Mouse (Mus musculus) monocyte, adult 2 months (primary cell): ENCODE data around the gene Gm2381.
"Not testable (repeated sequence)": the region's sequence is repeated elsewhere in the genome, so short reads cannot be mapped to it uniquely, and the experiment has no call there.

Source experiments
- DNase-seq, 2 experiments: peaks; one replicate each; pipeline ENCODE4 v3.0.0; 2022; ENCODE audit warnings: low spot score in 2 of 2, low read depth in 1 of 2

Gm2381 gene

GRCm38 (mm10) chr7:42866801-42867458, at the start of gene Gm2381:
Gene Gm2381 (minus strand): TSS chr7:42867234.
- not testable (repeated sequence) for DNase-seq

- not testable (repeated sequence) for DNase-seq
Measured at GRCm38 (mm10) chr7:42898067-42898466, 31.0 kb upstream of the Gm2381 start.

DNA sequence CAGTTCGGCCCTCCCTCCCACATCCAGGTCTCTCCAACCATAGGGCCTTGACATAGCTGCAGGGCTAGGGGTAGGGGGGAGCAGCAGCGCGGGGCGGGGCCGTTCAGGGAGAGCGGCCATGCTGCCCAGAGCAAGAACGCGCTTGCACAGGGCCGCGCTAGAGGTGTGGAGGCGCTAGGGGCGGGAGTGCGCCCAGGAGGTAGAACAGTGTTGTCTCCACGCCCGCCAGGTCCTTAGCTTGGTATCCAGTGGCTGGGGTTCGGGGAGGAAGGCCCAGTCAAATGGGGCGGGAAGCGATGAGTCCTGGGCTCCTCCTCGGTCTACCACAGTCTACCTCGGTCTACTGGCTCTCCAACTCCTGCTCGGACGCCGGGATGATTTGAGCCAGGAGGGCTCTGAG, 11.1 kb upstream of the Gm2381 start:
- no peak for DNase-seq

DNA sequence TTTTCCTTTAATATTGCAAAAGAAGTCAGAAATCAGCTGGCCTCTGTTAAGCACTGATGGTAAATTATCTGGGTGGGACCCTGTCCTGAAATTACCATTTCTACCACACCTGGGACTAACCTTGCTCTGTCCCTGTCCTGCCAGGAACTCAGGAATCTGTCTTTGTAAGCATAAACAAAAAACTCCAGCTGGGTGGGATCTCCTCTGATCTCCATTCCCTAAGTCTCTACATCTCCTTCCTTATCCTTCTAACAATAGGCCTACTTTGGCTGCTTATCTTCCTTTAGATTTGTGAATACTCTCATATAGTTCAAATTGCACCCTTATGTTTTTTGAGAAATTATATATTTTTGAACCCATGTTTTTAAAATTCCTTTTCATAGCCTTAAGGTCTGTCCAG, 28.7 kb downstream of the Gm2381 start:
- DNase-seq = not testable (repeated sequence)

- no peak for DNase-seq
Measured at GRCm38 (mm10) chr7:42832221-42832620, 34.8 kb downstream of the Gm2381 start.

DNA sequence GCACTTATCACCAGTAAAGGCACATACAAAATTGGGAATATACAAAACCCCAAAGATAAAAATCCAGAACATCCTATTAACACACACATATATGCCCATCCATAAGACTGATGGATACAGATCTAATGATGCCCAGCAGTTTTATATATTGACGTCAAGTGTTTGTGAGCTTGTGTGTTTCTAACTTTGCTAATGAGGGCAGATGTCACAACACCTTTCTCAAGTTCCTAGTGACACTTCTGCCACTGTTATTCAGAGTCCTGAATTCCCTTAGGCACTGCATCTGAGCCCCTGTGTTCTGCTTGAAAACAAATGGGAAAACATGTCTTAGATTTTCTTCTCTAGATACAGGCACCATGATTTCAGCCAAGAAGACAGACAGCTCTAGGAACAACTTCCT, 73.6 kb downstream of the Gm2381 start, which contains the start of gene Vmn2r62:
TSS of gene Vmn2r62 (minus strand) at position 101 of the 400 bp plus-strand sequence.
- DNase-seq = not testable (repeated sequence)
